Mouse (Mus musculus): ENCODE measurements around the gene Nkx1-1. TPM values are rescaled to one million over a fixed set of nuclear protein-coding genes. Genes with fewer than 3 reads are reported as not detected.

Gene Nkx1-1
- not detected for total RNA-seq (2021)

GRCm38 (mm10) chr5:33433201-33434138 lies at the start of gene Nkx1-1:
Nkx1-1 (minus strand) TSS chr5:33433976.
- intact Hi-C loops (cut with DNase I), result loop anchor here (10.0 kb wide), 1 partner anchor 1961 kb away; no protein-coding TSS in a partner anchor
- no peak for DNase-seq (ENCODE audit: low spot score in 2 of 2)

DNA sequence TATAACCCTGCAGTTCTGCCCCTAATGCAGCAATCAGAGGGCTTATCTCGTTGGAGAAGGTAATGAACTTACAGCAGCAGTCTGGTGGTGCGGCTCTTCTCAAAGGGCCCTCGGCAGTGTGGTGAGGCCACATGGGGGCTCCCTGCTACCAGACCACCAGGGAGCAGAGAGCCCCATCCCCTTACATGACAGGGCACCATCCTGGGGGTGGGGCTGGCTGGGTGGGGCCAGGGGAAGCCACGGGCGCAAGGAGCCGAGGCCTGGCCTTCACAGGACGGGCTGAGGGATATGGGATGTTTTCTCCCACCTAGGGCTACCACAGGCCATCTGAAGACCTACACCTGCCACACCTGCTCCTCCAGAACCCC lies 47.5 kb upstream of the Nkx1-1 start:
- intact Hi-C loops (cut with DNase I), result no loop called here

DNA sequence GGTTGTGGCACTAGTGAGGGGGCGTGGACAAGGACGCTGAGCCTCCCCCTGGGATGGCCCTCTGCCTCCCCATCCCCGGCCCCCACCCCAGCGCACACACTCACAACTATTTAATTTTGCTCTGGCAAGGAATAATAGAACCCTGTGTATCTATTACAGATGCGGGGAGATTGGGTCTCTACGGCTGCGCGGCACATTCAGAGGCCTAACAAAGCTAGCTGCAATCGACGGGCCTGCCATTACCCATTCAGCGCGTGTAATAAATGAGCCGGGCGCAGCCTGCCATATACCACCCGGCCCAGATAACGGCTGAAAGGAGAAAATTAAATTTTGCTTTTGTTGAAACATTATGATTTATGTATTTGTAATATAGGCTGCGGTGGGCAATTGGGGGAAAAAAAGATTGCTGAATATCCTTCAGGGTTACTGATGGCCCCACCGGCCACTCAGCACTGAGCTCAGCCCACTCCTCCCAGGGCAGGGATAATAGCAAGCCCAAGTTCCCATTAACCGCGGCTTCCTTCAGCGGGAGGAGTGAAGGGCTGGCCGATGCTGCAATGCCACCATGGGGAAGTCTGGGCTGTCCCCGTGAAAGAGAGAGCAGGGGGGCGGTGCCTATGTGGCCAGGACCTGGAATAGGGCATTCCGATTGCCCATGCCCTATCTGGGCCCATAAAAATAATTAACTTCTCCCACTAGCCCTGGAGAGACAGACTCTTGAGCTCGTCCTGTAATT lies 47.0 kb upstream of the Nkx1-1 start:
- no peak for DNase-seq (ENCODE audit: low spot score in 2 of 2)
- intact Hi-C loops (cut with DNase I), result no loop called here

More for the DNA sequence above, 47.5 kb upstream of the Nkx1-1 start:
- no peak for DNase-seq (ENCODE audit: low spot score in 2 of 2)

GRCm38 (mm10) chr5:33465464-33465863 lies 31.7 kb upstream of the Nkx1-1 start:
- intact Hi-C loops (cut with DNase I), result no loop called here
- no peak for DNase-seq (ENCODE audit: low spot score in 2 of 2)

- intact Hi-C loops (cut with DNase I), result no loop called here
- DNase-seq (ENCODE audit: low spot score in 2 of 2), result no peak
Observed at GRCm38 (mm10) chr5:33464390-33464789, 30.6 kb upstream of the Nkx1-1 start.

- intact Hi-C loops (cut with DNase I), result no loop called here
- DNase-seq (ENCODE audit: low spot score in 2 of 2), result no peak
Observed at GRCm38 (mm10) chr5:33459111-33459510, 25.3 kb upstream of the Nkx1-1 start.

DNA sequence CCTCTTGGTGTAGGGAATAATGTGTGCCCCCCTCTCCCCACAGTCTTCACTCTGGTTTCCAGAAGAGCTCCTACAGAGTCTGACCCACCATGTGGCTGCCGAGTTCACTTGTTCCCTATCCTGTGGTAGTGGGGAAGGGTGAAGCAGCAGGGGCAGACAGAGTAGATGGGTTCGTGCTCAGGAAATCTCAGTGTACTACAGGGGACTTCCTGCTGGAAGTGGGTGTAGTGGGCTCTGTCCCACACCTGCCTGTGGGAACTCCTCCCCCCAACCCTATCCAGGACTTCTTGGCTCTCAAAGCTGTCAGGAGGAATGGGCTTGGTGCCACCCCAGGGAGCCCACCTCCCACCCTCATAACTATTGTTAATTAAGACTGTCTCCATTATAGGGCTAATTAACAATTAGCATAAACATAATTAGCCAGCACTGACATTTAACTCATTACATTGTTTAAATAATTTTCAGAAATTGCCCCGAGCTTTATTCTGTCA lies 24.4 kb upstream of the Nkx1-1 start:
- intact Hi-C loops (cut with DNase I), result no loop called here
- no peak for DNase-seq (ENCODE audit: low spot score in 2 of 2)

DNA sequence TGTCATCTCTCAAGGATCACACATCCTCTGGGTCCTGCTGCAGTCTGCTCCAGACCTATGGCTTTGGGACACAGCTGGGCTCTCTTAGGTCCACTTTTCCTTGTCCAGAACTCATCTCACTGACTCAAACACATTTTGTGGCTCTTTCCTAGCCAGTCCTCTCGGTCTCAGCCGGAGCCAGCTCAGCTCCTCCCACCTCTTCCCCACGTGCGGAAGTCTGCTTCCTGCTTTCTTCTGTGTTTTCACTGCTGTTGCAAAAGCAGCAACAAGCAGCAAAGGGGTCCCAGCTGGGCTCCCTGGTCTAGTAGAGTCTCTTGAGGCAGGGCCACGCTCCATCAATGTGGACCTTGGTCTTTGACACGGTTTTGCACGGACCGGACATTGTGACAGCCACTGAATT lies 22.0 kb upstream of the Nkx1-1 start:
- DNase-seq (ENCODE audit: low spot score in 2 of 2), result no peak
- intact Hi-C loops (cut with DNase I), result no loop called here

GRCm38 (mm10) chr5:33443794-33444193 lies 10.0 kb upstream of the Nkx1-1 start:
- intact Hi-C loops (cut with DNase I), result loop anchor here (5.0 kb wide), 2 partner anchors 46 to 99 kb away; no protein-coding TSS in a partner anchor
- DNase-seq (ENCODE audit: low spot score in 2 of 2), result no peak

DNA sequence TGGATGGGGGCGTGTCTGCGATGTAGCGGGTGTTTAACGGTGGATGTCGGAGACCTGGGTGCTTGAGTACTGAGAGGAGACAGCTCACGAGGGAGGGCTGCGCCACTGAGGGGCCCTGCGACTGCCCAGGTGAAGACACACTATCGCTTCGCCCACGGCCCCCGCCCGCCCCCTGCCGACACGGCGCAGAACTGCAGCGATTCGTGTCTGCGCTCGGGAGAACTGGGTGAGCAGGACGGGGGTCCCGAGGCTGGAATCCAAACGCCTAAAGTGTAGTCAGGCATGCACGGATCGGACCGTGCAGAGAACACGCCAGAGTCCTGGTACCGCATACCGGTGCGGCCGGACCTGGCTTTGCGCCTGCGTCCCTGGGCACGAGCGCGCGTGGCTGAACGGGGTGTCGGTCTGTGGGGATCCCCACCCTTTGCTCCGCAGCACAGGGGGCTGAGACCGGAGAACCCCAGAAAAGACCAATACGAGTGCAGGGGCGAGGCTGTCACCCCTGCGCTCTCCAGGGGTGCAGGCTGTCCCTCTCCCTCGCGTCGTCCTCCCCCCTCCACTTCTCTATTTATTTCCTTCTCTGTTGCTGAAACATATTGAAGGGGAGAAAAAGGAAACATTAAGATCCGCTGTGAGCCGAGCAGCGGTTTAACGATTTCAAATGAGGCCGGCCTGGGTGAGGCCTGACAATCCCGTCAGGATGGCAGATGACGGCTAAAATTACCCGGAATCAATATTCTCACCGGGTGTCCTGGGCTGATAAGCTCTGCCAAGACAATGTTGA lies 9.3 kb upstream of the Nkx1-1 start:
- intact Hi-C loops (cut with DNase I), result loop anchor here (5.0 kb wide), 2 partner anchors 46 to 99 kb away; no protein-coding TSS in a partner anchor
- DNase-seq (ENCODE audit: low spot score in 2 of 2), result peak in 1 of 2 experiments; percentile 26

- peak; percentile 26 to 54 for DNase-seq (ENCODE audit: low spot score in 2 of 2)
- intact Hi-C loops (cut with DNase I), result loop anchor here (10.0 kb wide), 1 partner anchor 1957 kb away; no protein-coding TSS in a partner anchor
Observed at GRCm38 (mm10) chr5:33438214-33438613, 4.4 kb upstream of the Nkx1-1 start.

DNA sequence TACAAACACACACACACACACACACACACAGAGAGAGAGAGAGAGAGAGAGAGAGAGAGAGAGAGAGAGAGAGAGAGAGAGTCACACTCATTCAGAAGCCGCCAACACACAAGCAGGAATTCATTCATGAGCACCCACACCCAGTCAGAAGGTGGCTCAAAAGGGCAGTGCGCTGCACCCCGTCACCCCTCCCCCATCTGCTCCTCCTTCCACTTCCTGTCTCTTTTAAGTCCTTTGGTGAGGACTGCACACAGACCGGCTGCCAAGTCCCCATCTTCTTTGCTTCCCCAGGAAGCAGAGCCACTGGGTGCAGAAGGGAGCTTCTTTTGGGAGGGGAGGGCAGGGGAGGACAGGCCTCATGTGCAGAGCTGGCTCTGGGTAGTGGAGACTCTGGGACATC lies 2.2 kb upstream of the Nkx1-1 start:
- no peak for DNase-seq (ENCODE audit: low spot score in 2 of 2)
- intact Hi-C loops (cut with DNase I), result loop anchor here (10.0 kb wide), 1 partner anchor 1959 kb away; no protein-coding TSS in a partner anchor

DNA sequence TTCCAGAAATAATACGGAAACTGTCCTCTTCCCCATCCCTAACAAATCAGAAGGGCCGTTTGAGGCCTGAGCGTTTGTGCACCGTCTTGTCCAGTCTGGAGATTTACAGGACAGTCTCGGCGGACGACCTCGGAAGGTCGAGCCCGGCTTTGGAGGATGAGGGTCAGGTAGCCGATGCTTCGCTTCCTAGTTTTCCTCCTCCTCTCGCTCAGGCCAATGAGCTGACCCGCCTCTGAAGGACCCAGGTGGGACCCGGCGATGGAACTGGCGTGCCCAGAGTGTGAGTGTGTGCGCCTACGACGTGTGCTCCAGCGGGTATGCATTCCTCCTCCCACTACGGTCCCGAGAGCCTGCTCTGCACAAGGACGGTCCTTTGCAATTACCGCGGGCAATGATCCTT lies 1.4 kb upstream of the Nkx1-1 start:
- intact Hi-C loops (cut with DNase I), result loop anchor here (10.0 kb wide), 1 partner anchor 1960 kb away; no protein-coding TSS in a partner anchor
- DNase-seq (ENCODE audit: low spot score in 2 of 2), result no peak

GRCm38 (mm10) chr5:33434141-33434780 lies 485 bp upstream of the Nkx1-1 start:
- intact Hi-C loops (cut with DNase I), result loop anchor here (10.0 kb wide), 1 partner anchor 1961 kb away; no protein-coding TSS in a partner anchor

DNA sequence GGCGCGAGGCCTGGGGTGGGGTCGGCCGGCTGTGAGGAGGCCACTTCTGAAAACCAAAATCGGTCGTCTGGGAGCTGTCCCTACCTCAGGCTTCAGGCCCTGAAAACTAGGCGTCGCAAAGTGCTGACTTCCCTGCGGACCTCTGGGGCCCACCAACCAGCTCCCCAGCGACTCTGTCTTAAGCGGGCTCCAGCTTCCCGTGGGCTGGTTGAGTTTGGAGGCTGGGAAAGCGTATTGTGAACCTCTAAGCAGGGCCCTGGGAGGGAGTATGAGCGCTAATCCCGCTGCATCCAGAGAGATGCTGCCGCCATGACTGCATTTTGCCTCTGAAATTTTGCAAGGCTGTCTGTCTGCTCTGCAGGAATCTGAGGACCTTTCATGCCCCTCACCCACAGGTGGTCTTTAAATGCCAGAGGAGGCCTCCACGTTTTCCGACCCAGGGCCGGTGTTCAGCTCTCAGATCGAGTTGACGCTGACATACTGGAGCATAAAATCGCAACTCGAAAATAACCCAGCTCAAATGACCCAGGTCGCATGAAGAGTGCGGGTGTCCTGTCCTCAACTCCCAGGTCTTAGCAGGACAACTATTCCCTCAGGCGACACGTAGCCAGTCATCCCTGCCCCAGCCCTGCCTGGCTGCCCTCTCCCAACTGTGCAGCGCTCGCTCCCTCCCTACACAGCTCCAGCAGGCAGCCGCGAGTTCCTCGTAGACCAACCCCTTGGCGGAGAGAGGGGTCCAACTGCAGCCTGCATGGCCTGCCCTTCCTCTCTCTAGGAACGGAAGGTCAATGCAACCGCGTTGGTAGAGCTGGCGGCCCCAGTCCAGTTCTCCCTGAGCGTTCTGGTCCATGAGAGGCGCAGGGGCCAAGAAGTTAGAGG lies 1.5 kb downstream of the Nkx1-1 start:
- intact Hi-C loops (cut with DNase I), result loop anchor here (10.0 kb wide), 1 partner anchor 1963 kb away; no protein-coding TSS in a partner anchor
- no peak for DNase-seq (ENCODE audit: low spot score in 2 of 2)

More at GRCm38 (mm10) chr5:33434141-33434780, 485 bp upstream of the Nkx1-1 start:
- DNase-seq (ENCODE audit: low spot score in 2 of 2), result peak in 1 of 2 experiments; percentile 13

- no peak for DNase-seq (ENCODE audit: low spot score in 2 of 2)
- intact Hi-C loops (cut with DNase I), result loop anchor here (10.0 kb wide), 1 partner anchor 1963 kb away; no protein-coding TSS in a partner anchor
Observed at GRCm38 (mm10) chr5:33431173-33432005, 2.4 kb downstream of the Nkx1-1 start.

Measured in left cerebral cortex, postnatal 36 days (tissue).